Comparison of ENCODE assay signal across 8 mouse cellular contexts in genomic region chr11:109721781-109722446, GRCm38 (mm10). TPM values are rescaled to one million over a fixed set of nuclear protein-coding genes. Genes with fewer than 3 reads are reported as not detected.
DNase-seq lines count a peak whose midpoint lies in the region; ATAC-seq and TF ChIP-seq lines count a peak whose summit lies in the region.

Gene Fam20a, minus strand, starts transcription at chr11:109722279.

- 1% methylated on average over 28 of the region's 31 CpGs for WGBS in forebrain, embryonic 14.5 days
- WGBS in liver, embryonic 14.5 days (ENCODE audit: insufficient replicate concordance), result 2% methylated on average over 31 of the region's 31 CpGs

- ATAC-seq in forebrain, embryonic 14.5 days, result peak; percentile 76
- no peak for ATAC-seq in liver, embryonic 14.5 days (ENCODE audit: insufficient read depth)

- H3K9me3 ChIP-seq in forebrain, embryonic 14.5 days (replicated peaks; ENCODE audit: control insufficient read depth, low read length), result no peaks in the 10 kb centered on the region
- no peaks in the 10 kb centered on the region for H3K9me3 ChIP-seq in liver, embryonic 14.5 days (ENCODE audit: control insufficient read depth, low read length)

- 0 out of 2 replicates have a peak, but pooled peaks have one; percentile 2 for TF ChIP-seq CTCF in liver, embryonic 14.5 days (IDR thresholded peaks at IDR 0.05; ENCODE audit: low read depth)

- peak within 1 kb of the TSS; percentile 42 for H3K9ac ChIP-seq in forebrain, embryonic 14.5 days (ENCODE audit: low read length)
- H3K9ac ChIP-seq in liver, embryonic 14.5 days (replicated peaks), result no peak within 1 kb of the TSS

- H3K27me3 ChIP-seq in forebrain, embryonic 14.5 days (replicated peaks; ENCODE audit: control insufficient read depth, insufficient read depth, low read length), result 0 out of 2 replicates have a peak, but pooled peaks cover 9% of the 10 kb centered on the region
- peaks cover 8% of the 10 kb centered on the region; the same call in 1 of the 2 replicates for H3K27me3 ChIP-seq in liver, embryonic 14.5 days (ENCODE audit: control insufficient read depth, insufficient read depth, low read length)

- peak within 1 kb of the TSS; percentile 73 for H3K4me2 ChIP-seq in forebrain, embryonic 14.5 days (ENCODE audit: low read length)
- peak within 1 kb of the TSS; percentile 40 for H3K4me2 ChIP-seq in liver, embryonic 14.5 days (ENCODE audit: low read depth)

- H3K4me3 ChIP-seq in brown adipose tissue, adult 24 weeks (ENCODE audit: insufficient read depth, low read depth, low read length), result peak within 1 kb of the TSS; percentile 73
- peak within 1 kb of the TSS; percentile 40 for H3K4me3 ChIP-seq in forebrain, embryonic 14.5 days (ENCODE audit: low read depth, low read length)
- H3K4me3 ChIP-seq in liver, embryonic 14.5 days (ENCODE audit: insufficient read depth in 1 of 2, low read depth in 2 of 2, low read length in 2 of 2), result peak within 1 kb of the TSS; percentile 23 to 41

- intact Hi-C loops in heart, postnatal 14 days (cut with DNase I), result loop anchor here (2.0 to 5.0 kb wide), 2 partner anchors 51 to 135 kb away; no protein-coding TSS in a partner anchor

- peak within 1 kb of the TSS; percentile 80 for H3K27ac ChIP-seq in brown adipose tissue, adult 24 weeks (replicated peaks; ENCODE audit: low read depth, low read length)
- H3K27ac ChIP-seq in forebrain, embryonic 14.5 days (ENCODE audit: low read depth, low read length), result no peak within 1 kb of the TSS
- no peak within 1 kb of the TSS; the same call in 1 of the 2 replicates for H3K27ac ChIP-seq in liver, embryonic 14.5 days

- no peak for TF ChIP-seq EP300 in liver, embryonic 14.5 days (IDR thresholded peaks at IDR 0.05; ENCODE audit: low read depth)

- peak; percentile 40 for DNase-seq in MN1 (ENCODE audit: low spot score)
- peak; percentile 66 for DNase-seq in forebrain, embryonic 14.5 days (ENCODE audit: low spot score)
- peak; percentile 77 to 78 for DNase-seq in heart, postnatal 14 days
- DNase-seq in kidney, postnatal 36 days, result peak; percentile 72 to 84
- DNase-seq in liver, embryonic 14.5 days (ENCODE audit: low read depth in 3 of 3, low spot score in 3 of 3), result no peak
- DNase-seq in neural tube, embryonic 10.5 days (ENCODE audit: extremely low spot score, low spot score), result peak; percentile 66
- peak; percentile 43 for DNase-seq in urinary bladder, postnatal 25 days (ENCODE audit: low spot score)

- H3K36me3 ChIP-seq in forebrain, embryonic 14.5 days (ENCODE audit: control insufficient read depth, insufficient read depth, low read length), result no peaks in the 10 kb centered on the region
- no peaks in the 10 kb centered on the region for H3K36me3 ChIP-seq in liver, embryonic 14.5 days (replicated peaks; ENCODE audit: control insufficient read depth, insufficient read depth, low read depth)

- H3K4me1 ChIP-seq in brown adipose tissue, adult 24 weeks (ENCODE audit: control insufficient read depth, insufficient read depth, insufficient read length, low read length), result no peaks in the 10 kb centered on the region
- peaks cover 13% of the 10 kb centered on the region; the same call in 1 of the 2 replicates for H3K4me1 ChIP-seq in forebrain, embryonic 14.5 days (ENCODE audit: control insufficient read depth, insufficient read depth, low read length)
- peaks cover 0 to 11% of the 10 kb centered on the region in 2 experiments; a peak in 1 of 4 replicates for H3K4me1 ChIP-seq in liver, embryonic 14.5 days (replicated peaks; ENCODE audit: control insufficient read depth in 2 of 2, insufficient read depth in 2 of 2, low read length in 1 of 2)

RNA-seq across cellular contexts. Expression of gene Fam20a, which starts in this region (rescaled TPM):
- 2.3 and 2.6 TPM in 2 replicates for polyA plus RNA-seq in brown adipose tissue, adult 24 weeks (2012; ENCODE audit: insufficient read depth, insufficient read length, missing spikeins)
- polyA plus RNA-seq in forebrain, embryonic 14.5 days (2014; fragmentation: Nextera tagmentation; extraction: Ambion mirVana), result 1.7 and 2.3 TPM in 2 replicates
- 1 to 10 TPM; 5.5 to 5.7 TPM for total RNA-seq in heart, postnatal 14 days (2021)
- polyA plus RNA-seq in liver, embryonic 14.5 days (2012; rRNA removed), result 3.0 and 3.4 TPM in 2 replicates
- 3.8 and 4.1 TPM in 2 replicates for polyA plus RNA-seq in liver, embryonic 14.5 days (2014; fragmentation: Nextera tagmentation; extraction: Ambion mirVana)

Comparison
In these comparisons a context has a peak if more than half of its experiments do, and no peak if none do; other contexts are left out.
1. DNase-seq: peak in MN1 (single experiment), forebrain, embryonic 14.5 days (single experiment), heart, postnatal 14 days (2 of 2), kidney, postnatal 36 days (2 of 2), neural tube, embryonic 10.5 days (single experiment) and urinary bladder, postnatal 25 days (single experiment); none in liver, embryonic 14.5 days (0 of 3).
2. Peak in every context shown above with its lines, with median percentiles within 50 percentile points of each other: H3K4me3 ChIP-seq.